1 mouse cellular context compared by ENCODE assay signal in the genomic region with DNA sequence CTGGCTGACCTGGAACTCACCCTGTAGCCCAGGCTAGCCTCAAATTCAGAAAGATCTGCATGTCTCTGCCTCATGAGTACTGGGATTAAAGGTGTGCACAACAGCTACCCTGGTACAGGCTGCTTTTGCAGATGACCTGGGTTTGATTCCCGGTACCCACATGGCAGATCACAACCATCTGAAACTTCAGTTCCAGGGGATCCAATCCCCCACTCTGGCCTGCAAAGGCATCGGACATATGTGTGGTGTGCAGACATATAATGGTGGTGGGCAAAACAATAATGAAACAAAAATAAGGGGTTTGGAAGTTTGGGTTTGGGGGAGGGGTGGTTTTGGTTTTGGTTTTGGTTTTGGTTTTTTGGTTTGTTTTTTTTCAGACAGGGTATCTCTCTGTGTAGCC.
TF ChIP-seq lines count a peak whose summit lies in the region.

No protein-coding gene starts in this region.

TF ChIP-seq in CH12.LX, 34 proteins besides CTCF, POLR2A, EP300 and RAD21:
- no peak for TF ChIP-seq SIN3A (IDR thresholded peaks at IDR 0.05; ENCODE audit: low read length)
- TF ChIP-seq MEF2A (IDR thresholded peaks at IDR 0.05; ENCODE audit: borderline replicate concordance, low read depth, low read length): no peak
- 0 out of 2 replicates have a peak, but pooled peaks have one; percentile 29 for TF ChIP-seq IRF4 (IDR thresholded peaks at IDR 0.05; ENCODE audit: low read depth, low read length)
